Mouse (Mus musculus): ENCODE data around the gene Emd. TPM values are rescaled to one million over a fixed set of nuclear protein-coding genes. Genes with fewer than 3 reads are reported as not detected.

Emd gene
- polyA plus RNA-seq, 1 experiment from 2014 or later, result 16.3 TPM

Small RNA genes lying within 50 kb of the gene (microRNA-seq; reads per million reads assigned to microRNA genes)
- not detected for gene Mir7091

Other genes with a start within 250 kb of the Emd start
- gene Irak1, start 230.8 kb upstream of the Emd start, polyA plus RNA-seq (2015; fragmentation: Nextera tagmentation; extraction: Ambion mirVana), result 45.2 and 50.3 TPM in 2 replicates
- not detected in 2 replicates for gene Opn1mw, start 127.2 kb upstream of the Emd start, polyA plus RNA-seq (2015; fragmentation: Nextera tagmentation; extraction: Ambion mirVana)
- gene Mecp2, start 119.3 kb upstream of the Emd start, polyA plus RNA-seq (2015; fragmentation: Nextera tagmentation; extraction: Ambion mirVana), result 9.9 and 10.7 TPM in 2 replicates
- not detected in 2 replicates for gene Tex28, start 86.8 kb upstream of the Emd start, polyA plus RNA-seq (2015; fragmentation: Nextera tagmentation; extraction: Ambion mirVana)
- gene Tktl1, start 77.4 kb upstream of the Emd start, polyA plus RNA-seq (2015; fragmentation: Nextera tagmentation; extraction: Ambion mirVana), result not detected in 2 replicates
- 136 and 154 TPM in 2 replicates for gene Flna, start 4.9 kb upstream of the Emd start, polyA plus RNA-seq (2015; fragmentation: Nextera tagmentation; extraction: Ambion mirVana)
- 437 and 511 TPM in 2 replicates for gene Rpl10, start 16.1 kb downstream of the Emd start, polyA plus RNA-seq (2015; fragmentation: Nextera tagmentation; extraction: Ambion mirVana)
- 63.9 and 66.2 TPM in 2 replicates for gene Taz, start 27.2 kb downstream of the Emd start, polyA plus RNA-seq (2015; fragmentation: Nextera tagmentation; extraction: Ambion mirVana)
- gene Dnase1l1, start 27.6 kb downstream of the Emd start, polyA plus RNA-seq (2015; fragmentation: Nextera tagmentation; extraction: Ambion mirVana), result 9.9 and 13.4 TPM in 2 replicates
- 117 and 131 TPM in 2 replicates for gene Atp6ap1, start 42.4 kb downstream of the Emd start, polyA plus RNA-seq (2015; fragmentation: Nextera tagmentation; extraction: Ambion mirVana)
- gene Gdi1, start 50.3 kb downstream of the Emd start, polyA plus RNA-seq (2015; fragmentation: Nextera tagmentation; extraction: Ambion mirVana), result 136 and 152 TPM in 2 replicates
- 49.5 and 55.5 TPM in 2 replicates for gene Fam50a, start 58.3 kb downstream of the Emd start, polyA plus RNA-seq (2015; fragmentation: Nextera tagmentation; extraction: Ambion mirVana)
- 5.3 and 7.5 TPM in 2 replicates for gene Plxna3, start 74.4 kb downstream of the Emd start, polyA plus RNA-seq (2015; fragmentation: Nextera tagmentation; extraction: Ambion mirVana)
- gene Lage3, start 98.9 kb downstream of the Emd start, polyA plus RNA-seq (2015; fragmentation: Nextera tagmentation; extraction: Ambion mirVana), result 90.1 and 98.3 TPM in 2 replicates
- gene Ubl4a, start 118.5 kb downstream of the Emd start, polyA plus RNA-seq (2015; fragmentation: Nextera tagmentation; extraction: Ambion mirVana), result 59.3 TPM in 2 replicates
- gene Slc10a3, start 118.7 kb downstream of the Emd start, polyA plus RNA-seq (2015; fragmentation: Nextera tagmentation; extraction: Ambion mirVana), result 16.1 and 16.3 TPM in 2 replicates
- gene Fam3a, start 138.6 kb downstream of the Emd start, polyA plus RNA-seq (2015; fragmentation: Nextera tagmentation; extraction: Ambion mirVana), result 25.3 and 28.5 TPM in 2 replicates
- 17.4 and 18.1 TPM in 2 replicates for gene Ikbkg, start 138.6 kb downstream of the Emd start, polyA plus RNA-seq (2015; fragmentation: Nextera tagmentation; extraction: Ambion mirVana)
- gene G6pdx, start 174.5 kb downstream of the Emd start, polyA plus RNA-seq (2015; fragmentation: Nextera tagmentation; extraction: Ambion mirVana), result 20.4 and 21.7 TPM in 2 replicates
- not detected in 2 replicates for gene Gm6880, start 226.7 kb downstream of the Emd start, polyA plus RNA-seq (2015; fragmentation: Nextera tagmentation; extraction: Ambion mirVana)